Mouse (Mus musculus) kidney, postnatal 36 days (tissue): ENCODE results near the gene Gm5737.
A peak's percentile ranks its signal among the peaks of the same experiment; 100 is the strongest.

Experiments
- DNase-seq, 2 experiments: peaks; one replicate each; pipeline ENCODE4 v3.0.0; 2021 to 2022; ENCODE audit warnings: mixed read lengths in 2 of 2

Gm5737 gene

GRCm38 (mm10) chr7:120843037-120843621 lies 31.0 kb downstream of the Gm5737 start:
- DNase-seq: peak; percentile 57 to 81

- DNase-seq: peak in 1 of 2 experiments; percentile 11
Measured at GRCm38 (mm10) chr7:120843852-120844435, 31.8 kb downstream of the Gm5737 start.

GRCm38 (mm10) chr7:120844689-120845088 lies 32.5 kb downstream of the Gm5737 start:
- no peak for DNase-seq

GRCm38 (mm10) chr7:120848831-120849512 lies 36.8 kb downstream of the Gm5737 start:
- no peak for DNase-seq

- DNase-seq: no peak
Measured at GRCm38 (mm10) chr7:120850165-120850564, 38.0 kb downstream of the Gm5737 start.

- no peak for DNase-seq
Measured at GRCm38 (mm10) chr7:120859854-120860253, 47.7 kb downstream of the Gm5737 start.

- DNase-seq: no peak
Measured at GRCm38 (mm10) chr7:120860799-120861487, 48.8 kb downstream of the Gm5737 start.

GRCm38 (mm10) chr7:120861488-120862047 lies 49.4 kb downstream of the Gm5737 start:
- no peak for DNase-seq

- DNase-seq: no peak
Measured at GRCm38 (mm10) chr7:120862196-120862595, 50.0 kb downstream of the Gm5737 start.

GRCm38 (mm10) chr7:120862626-120863025 lies 50.5 kb downstream of the Gm5737 start:
- no peak for DNase-seq

- no peak for DNase-seq
Measured at GRCm38 (mm10) chr7:120863476-120863875, 51.3 kb downstream of the Gm5737 start.

- peak; percentile 32 to 38 for DNase-seq
Measured at GRCm38 (mm10) chr7:120865100-120865499, 52.9 kb downstream of the Gm5737 start.

GRCm38 (mm10) chr7:120865832-120866231 lies 53.7 kb downstream of the Gm5737 start:
- peak; percentile 11 to 19 for DNase-seq

- no peak for DNase-seq
Measured at GRCm38 (mm10) chr7:120866684-120867083, 54.5 kb downstream of the Gm5737 start.

- no peak for DNase-seq
Measured at GRCm38 (mm10) chr7:120867720-120868119, 55.6 kb downstream of the Gm5737 start.

- DNase-seq: no peak
Measured at GRCm38 (mm10) chr7:120869883-120870282, 57.7 kb downstream of the Gm5737 start.

GRCm38 (mm10) chr7:120870431-120871008 lies 58.4 kb downstream of the Gm5737 start:
- no peak for DNase-seq

GRCm38 (mm10) chr7:120873083-120873482 lies 60.9 kb downstream of the Gm5737 start:
- DNase-seq: peak in 1 of 2 experiments; percentile 19

GRCm38 (mm10) chr7:120874021-120874420 lies 61.9 kb downstream of the Gm5737 start:
- no peak for DNase-seq

GRCm38 (mm10) chr7:120874764-120875539 lies 62.8 kb downstream of the Gm5737 start:
- DNase-seq: no peak

- DNase-seq: no peak
Measured at GRCm38 (mm10) chr7:120875540-120876388, 63.6 kb downstream of the Gm5737 start.
